Mouse (Mus musculus): ENCODE measurements at regions not wholly inside any gene's neighbourhood (a gene's known extent, or its start where the extent isn't known, plus 50 kb on each side); places are given as distances from the start of the nearest gene placed in this dataset.

- TF ChIP-seq CTCF (IDR thresholded peaks at IDR 0.05; ENCODE audit: borderline replicate concordance, extremely low read depth, insufficient read depth, insufficient read length) (no peak), POLR2A (IDR thresholded peaks at IDR 0.05; ENCODE audit: borderline replicate concordance, extremely low read depth, insufficient read depth, insufficient read length, poor library complexity, severe bottlenecking) (no peak)
- no peak for DNase-seq (ENCODE audit: low read depth)
These were observed 856.9 kb downstream of the Zpld1 start for GRCm38 (mm10) chr16:54440932-54441331.

- DNase-seq (ENCODE audit: low read depth) = peak; percentile 81
- TF ChIP-seq CTCF (IDR thresholded peaks at IDR 0.05; ENCODE audit: borderline replicate concordance, extremely low read depth, insufficient read depth, insufficient read length) (no peak), POLR2A (IDR thresholded peaks at IDR 0.05; ENCODE audit: borderline replicate concordance, extremely low read depth, insufficient read depth, insufficient read length, poor library complexity, severe bottlenecking) (no peak)
These were observed 891.1 kb downstream of the Zpld1 start for GRCm38 (mm10) chr16:54406638-54407037.

GRCm38 (mm10) chr16:54384019-54384418 is 913.8 kb downstream of the Zpld1 start:
- DNase-seq (ENCODE audit: low read depth) = peak; percentile 17
- TF ChIP-seq POLR2A (IDR thresholded peaks at IDR 0.05; ENCODE audit: borderline replicate concordance, extremely low read depth, insufficient read depth, insufficient read length, poor library complexity, severe bottlenecking) = no peak
- TF ChIP-seq CTCF (IDR thresholded peaks at IDR 0.05; ENCODE audit: borderline replicate concordance, extremely low read depth, insufficient read depth, insufficient read length) = no peak

GRCm38 (mm10) chr16:54374990-54375389 is 922.8 kb downstream of the Zpld1 start:
- no peak for TF ChIP-seq POLR2A (IDR thresholded peaks at IDR 0.05; ENCODE audit: borderline replicate concordance, extremely low read depth, insufficient read depth, insufficient read length, poor library complexity, severe bottlenecking)
- no peak for TF ChIP-seq CTCF (IDR thresholded peaks at IDR 0.05; ENCODE audit: borderline replicate concordance, extremely low read depth, insufficient read depth, insufficient read length)

GRCm38 (mm10) chr16:54354423-54354822 is 943.4 kb downstream of the Zpld1 start:
- no peak for TF ChIP-seq CTCF (IDR thresholded peaks at IDR 0.05; ENCODE audit: borderline replicate concordance, extremely low read depth, insufficient read depth, insufficient read length)
- no peak for TF ChIP-seq POLR2A (IDR thresholded peaks at IDR 0.05; ENCODE audit: borderline replicate concordance, extremely low read depth, insufficient read depth, insufficient read length, poor library complexity, severe bottlenecking)
- DNase-seq (ENCODE audit: low read depth) = no peak

More at GRCm38 (mm10) chr16:54374990-54375389, 922.8 kb downstream of the Zpld1 start:
- DNase-seq (ENCODE audit: low read depth) = peak; percentile 9

GRCm38 (mm10) chr16:54348814-54349213 is 949.0 kb downstream of the Zpld1 start:
- no peak for DNase-seq (ENCODE audit: low read depth)
- TF ChIP-seq CTCF (IDR thresholded peaks at IDR 0.05; ENCODE audit: borderline replicate concordance, extremely low read depth, insufficient read depth, insufficient read length) (no peak), POLR2A (IDR thresholded peaks at IDR 0.05; ENCODE audit: borderline replicate concordance, extremely low read depth, insufficient read depth, insufficient read length, poor library complexity, severe bottlenecking) (no peak)

- no peak for TF ChIP-seq POLR2A (IDR thresholded peaks at IDR 0.05; ENCODE audit: borderline replicate concordance, extremely low read depth, insufficient read depth, insufficient read length, poor library complexity, severe bottlenecking)
- TF ChIP-seq CTCF (IDR thresholded peaks at IDR 0.05; ENCODE audit: borderline replicate concordance, extremely low read depth, insufficient read depth, insufficient read length) = no peak
- DNase-seq (ENCODE audit: low read depth) = peak; percentile 12
These were observed 951.5 kb downstream of the Zpld1 start for GRCm38 (mm10) chr16:54346086-54346789.
